Mouse (Mus musculus) Patski (cell line): ENCODE measurements at regions not wholly inside any gene's neighbourhood (a gene's known extent, or its start where the extent isn't known, plus 50 kb on each side); places are given as distances from the start of the nearest gene placed in this dataset.
A peak's percentile ranks its signal among the peaks of the same experiment; 100 is the strongest.

Experiments used
- ATAC-seq: fragments of 100-300 bp; one replicate; pipeline ENCODE4 v1.8.0; 2021
- CTCF ChIA-PET: fragments of 350-600 bp; sonication (Branson Sonifier 250); formaldehyde crosslinking; loops from one replicate; lab custom pipeline; 2022; ENCODE audit warnings: inconsistent platforms; lab: Charles Lee
- POLR2A ChIA-PET: fragments of 350-600 bp; sonication (Branson Sonifier 250); formaldehyde crosslinking; loops from one replicate; lab custom pipeline; 2022; ENCODE audit warnings: antibody characterized with exemption, inconsistent platforms; lab: Charles Lee
- DNase-seq: peaks from one replicate; pipeline ENCODE4 v3.0.0-alpha.2; 2011; ENCODE audit warnings: low read depth, low spot score
- H3K27me3 ChIP-seq: fragments of 371-371 bp; one replicate; pipeline ENCODE4 v1.5.1; 2021
- CTCF ChIP-seq: fragments of 100-300 bp; IDR thresholded peaks from one replicate; pipeline ENCODE4 v1.5.1; 2021
- in situ Hi-C: fragments of 300-500 bp; cut with MboI; formaldehyde crosslinking; loops from 3 replicates; pipeline ENCODE4 v1.11.1; 2018; ENCODE audit warnings: low pct_unique_long_range_greater_than_20kb, mixed read lengths

DNA sequence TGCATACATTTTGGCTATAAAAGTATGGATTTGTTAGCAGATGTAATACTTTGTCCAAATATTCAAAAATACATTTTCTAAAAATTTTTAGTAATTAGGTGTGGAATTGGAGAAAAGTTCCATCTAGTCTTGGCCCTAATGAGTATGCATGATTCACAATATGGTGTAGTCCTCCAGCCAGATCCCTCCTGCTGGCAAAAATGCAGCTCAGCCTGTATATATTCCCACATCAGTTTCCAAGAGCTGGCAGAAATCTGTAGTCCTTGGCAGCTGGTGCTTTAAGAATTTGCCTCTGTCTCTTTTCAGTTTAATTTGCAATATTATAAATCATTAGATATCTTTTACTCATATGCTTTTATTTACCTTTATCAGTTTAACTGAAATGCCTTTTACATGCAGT, 1358.3 kb downstream of the Lrfn5 start:
- ATAC-seq (no peak), DNase-seq (no peak)
- H3K27me3 ChIP-seq, result no peaks in the 10 kb centered on the region
- no peak for TF ChIP-seq CTCF
- in situ Hi-C loops, result no loop called here
- CTCF ChIA-PET, result no interaction called here
- POLR2A ChIA-PET, result no interaction called here

DNA sequence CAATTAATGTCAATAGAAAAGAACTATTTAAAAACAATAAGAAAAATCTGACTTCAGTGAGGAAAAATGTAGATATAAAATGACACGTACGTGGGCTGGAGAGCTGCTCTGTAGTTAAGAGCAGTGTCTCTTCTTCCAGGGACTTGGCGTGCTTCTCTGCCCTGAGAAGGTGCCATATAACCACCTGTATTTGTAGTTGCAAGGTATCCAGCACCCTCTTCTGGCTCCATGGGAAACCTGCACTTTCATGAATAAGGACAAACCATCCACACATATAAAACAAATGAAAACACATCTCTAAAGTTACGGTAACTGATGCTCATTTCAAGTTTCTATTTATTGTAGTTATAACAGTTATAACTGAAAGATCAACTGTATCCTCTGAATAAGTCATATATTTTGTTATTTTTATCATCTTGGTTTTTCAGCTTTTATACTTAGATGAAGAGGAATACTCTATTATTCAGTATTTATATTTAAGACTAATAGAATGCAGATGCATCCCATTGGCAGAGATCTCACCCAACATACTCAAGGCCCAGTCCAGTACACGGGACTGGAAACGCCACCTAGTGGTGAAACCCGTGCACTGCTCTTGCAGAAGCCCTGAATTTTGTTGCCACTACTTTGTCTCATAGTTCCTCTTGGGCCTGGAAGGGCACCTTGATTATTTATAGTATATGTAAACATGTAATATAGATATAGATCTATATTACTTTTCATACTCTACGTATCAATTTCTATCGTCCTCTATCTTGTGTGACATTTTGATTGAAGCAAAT, 1370.1 kb downstream of the Lrfn5 start:
- no peaks in the 10 kb centered on the region for H3K27me3 ChIP-seq
- ATAC-seq (no peak), DNase-seq (no peak)
- peak; percentile 24 for TF ChIP-seq CTCF
- ChIA-PET CTCF (no interaction called here), POLR2A (no interaction called here)
- in situ Hi-C loops, result no loop called here
